Mouse (Mus musculus) ZHBTc4 (cell line): ENCODE results near the gene Ankrd13a.

Experiments used
- DNase-seq: peaks from one replicate; pipeline ENCODE4 v3.0.0-alpha.2; 2011; ENCODE audit warnings: low read depth, low spot score

The Ankrd13a gene

DNA sequence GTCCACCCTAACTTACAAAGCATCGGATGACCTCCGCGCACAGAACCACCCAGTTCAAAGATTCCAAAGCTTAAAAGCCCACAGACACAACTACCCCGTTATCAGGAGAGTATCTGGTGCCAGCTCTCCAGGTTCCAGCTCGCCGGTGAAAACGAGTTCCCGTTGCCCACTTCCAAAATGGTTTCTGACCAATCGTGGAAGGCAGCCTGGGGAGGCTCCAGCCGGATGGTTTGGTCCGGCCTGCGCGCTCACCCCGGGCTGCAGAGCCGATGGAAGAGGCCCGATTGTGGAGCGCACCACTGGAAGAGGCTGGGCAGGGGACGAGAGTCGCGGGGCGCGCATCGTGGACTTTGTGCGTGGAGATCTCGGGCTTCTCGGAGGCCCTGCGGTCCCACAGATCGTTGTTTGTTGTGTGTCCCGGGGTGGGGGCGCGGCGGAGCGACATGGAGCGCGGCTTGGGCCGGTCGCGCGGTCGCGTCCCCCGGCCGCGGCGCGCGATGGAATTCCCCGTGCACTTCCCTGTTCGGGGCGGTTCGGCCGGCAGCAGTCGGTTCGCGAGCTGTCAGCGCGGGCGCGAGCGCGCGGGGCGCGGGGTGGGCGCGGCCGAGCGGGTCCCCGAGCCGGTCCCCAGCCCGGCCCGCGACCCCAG is at the start of gene Ankrd13a:
Ankrd13a (plus strand) TSS at position 275 of the 649 bp plus-strand sequence.
- DNase-seq = peak; percentile 97

DNA sequence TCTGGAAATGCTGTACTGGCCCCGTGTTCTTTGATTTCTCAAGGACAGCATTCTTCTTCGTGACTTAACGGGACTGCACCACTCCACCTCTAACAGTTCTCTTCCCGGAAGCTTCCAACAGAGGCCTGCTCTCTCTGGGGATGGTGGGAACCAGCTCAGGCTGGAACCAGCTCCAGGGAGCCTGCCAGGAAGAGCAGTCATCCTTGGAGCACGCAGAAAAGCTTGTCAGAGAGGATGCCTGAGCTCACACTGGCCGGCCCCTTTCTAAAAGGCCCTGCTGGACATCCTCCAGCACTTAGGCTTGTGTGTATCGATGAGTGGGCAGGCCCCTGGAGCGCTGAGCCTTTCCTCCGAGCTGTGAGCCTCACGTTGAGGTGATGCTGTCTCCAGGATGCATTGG is 46.3 kb upstream of the Ankrd13a start:
- peak; percentile 69 for DNase-seq

DNA sequence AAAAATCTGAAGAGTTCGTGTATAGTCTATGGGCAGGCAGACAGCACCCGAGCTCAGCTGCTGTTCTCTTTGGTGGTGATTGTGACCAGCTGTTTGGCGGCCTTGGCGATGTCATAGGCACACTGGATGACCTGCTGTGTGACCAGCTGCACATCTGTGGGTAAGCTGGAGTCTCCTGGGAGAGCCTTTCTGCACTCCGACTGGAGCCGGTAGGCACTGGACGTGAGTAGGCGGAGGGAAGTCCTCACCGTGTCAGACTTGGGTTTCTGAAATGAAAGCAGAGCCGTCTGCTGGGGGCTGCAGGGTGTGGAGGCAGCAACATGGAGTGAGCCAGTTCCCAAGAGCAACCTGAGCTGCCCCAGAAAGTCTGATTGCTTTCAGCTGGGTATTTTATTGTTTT is 44.3 kb upstream of the Ankrd13a start:
- DNase-seq = no peak

DNA sequence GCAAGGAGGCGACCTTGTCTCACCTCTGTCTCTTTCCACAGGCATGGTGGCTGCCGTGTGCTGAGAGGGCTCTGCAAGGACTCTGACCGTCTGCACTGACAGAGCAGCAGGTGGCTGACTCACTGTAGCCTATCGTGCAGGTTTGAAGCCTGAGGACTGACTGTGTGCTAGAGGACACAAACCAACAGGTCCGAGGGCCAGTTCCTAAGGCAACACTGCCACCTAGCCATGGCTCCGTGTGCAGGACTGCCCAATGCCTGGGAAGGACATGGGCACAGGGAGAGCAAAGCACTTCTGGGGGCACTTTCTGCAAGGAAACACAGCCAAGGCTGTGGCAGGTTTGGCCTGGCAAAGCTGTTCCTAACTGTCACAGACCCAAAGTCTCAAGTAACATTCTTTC is 43.0 kb upstream of the Ankrd13a start:
- DNase-seq = no peak

DNA sequence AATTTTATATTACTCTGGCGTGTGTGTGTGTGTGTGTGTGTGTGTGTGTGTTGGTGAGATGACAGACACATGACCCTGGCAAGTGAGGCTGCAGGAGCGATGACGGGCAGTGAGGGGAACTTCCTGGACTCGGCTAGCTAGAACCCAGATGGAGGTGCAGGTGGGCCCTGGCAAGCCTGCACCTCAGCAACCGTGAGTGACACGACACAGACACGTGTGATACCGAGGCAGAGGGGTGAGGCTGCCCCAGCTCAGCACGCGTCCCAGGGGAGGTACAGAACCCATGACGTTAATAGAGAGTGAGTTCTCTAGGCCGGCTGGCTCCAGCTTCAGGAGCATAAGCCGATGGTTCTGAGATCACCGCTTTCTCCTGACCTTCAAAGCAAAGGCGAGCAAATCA is 42.5 kb upstream of the Ankrd13a start:
- no peak for DNase-seq

DNA sequence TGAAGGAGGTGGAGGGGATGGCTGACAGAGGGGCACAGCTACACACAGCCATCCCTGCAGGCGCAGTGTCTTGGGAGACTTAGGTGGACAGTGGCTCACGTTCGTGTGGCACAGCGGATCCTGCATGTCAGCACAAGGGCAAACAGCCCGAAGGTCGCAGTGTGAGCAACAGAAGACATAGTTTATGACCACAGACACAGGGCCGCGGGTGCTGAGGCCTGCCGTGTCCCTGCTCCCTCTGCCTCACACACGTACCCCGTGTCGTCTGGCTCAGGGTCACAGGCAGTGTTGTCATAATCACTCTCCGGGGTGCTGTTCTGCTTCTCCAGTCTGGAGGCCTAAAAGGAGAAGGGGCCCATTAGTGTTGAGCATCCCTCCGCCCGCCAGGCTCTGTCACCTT is 40.9 kb upstream of the Ankrd13a start:
- no peak for DNase-seq

DNA sequence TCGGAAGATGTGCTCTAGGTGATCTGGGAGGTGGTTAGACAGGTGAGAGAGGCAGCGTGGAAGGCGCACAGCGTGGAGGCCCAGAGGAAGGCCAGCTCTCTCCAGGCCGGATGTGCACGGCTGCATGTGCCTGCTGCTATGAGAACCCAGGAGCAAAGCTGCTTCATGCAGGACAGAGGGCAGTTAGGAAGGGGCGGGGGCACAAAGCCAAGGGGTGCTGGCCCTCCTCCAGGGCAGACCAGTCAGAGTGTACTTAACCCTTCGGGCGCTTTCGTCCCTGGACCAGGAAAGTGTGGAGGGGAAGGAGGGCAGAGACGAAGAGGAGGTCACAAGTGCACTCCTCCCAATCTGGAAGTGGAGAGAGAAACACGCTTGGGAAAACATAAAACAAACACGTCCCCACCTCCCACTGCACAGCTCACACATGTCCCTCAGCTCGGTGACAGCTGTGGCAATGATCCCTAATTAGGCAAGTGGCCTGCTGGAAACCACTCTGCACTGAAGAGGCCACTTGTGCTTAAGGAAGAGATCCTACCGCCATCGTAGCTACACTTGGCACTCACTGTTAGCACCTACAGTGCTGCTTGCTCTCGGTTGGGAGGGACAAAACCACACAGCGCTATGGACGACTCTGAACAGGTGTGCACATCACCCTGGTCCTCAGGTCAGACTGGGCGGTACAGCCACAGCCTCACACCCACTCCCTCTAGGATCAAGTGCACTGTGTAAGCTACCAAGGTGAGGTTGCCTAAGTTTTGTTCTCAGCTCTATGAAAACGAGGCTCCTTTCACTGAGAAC is 37.2 kb upstream of the Ankrd13a start:
- DNase-seq = no peak

DNA sequence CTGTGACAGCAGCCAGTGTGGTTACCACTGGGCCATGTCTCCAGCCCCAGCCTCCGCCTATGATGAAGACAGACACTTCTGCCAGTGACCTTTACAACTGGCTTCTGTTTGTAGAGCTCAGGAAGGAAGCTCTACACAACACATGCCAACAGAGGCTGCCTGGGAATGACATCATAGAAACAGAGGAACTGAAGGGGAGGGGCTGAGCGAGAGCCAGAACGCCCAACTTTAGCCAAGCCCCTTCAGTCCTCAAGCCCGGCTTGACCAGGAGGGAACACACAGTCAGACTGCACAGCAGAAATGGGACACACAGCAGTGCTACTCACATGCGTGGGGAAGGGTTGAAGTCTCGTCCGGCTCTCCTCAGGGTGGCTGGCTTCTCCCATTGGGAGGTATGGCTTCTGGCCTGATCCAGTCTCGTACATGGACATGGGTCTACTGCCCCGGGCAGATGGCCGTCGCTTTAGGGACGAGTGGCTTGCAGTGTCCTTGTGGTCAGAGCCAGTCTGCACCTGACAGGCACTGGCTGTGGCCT is 35.7 kb upstream of the Ankrd13a start:
- DNase-seq = no peak

DNA sequence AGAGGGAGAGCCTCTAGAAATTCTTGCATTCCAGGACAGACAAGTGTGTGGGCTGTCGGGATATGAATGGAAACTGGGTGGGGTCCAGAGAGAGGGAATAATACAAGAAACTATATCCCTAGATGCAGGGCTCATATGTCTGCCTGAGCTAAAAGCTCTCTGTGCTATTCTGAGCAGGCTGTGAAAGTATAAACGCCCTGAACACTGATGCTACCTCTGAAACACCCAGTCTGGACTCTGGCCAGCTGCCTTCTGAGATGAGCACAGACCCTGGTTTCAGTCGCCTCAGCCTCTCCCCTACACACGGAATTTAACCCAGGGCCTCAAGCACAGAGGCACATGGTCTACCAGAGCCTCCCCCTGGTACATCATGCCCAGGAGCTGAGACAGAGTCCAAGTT is 33.9 kb upstream of the Ankrd13a start:
- DNase-seq = no peak

DNA sequence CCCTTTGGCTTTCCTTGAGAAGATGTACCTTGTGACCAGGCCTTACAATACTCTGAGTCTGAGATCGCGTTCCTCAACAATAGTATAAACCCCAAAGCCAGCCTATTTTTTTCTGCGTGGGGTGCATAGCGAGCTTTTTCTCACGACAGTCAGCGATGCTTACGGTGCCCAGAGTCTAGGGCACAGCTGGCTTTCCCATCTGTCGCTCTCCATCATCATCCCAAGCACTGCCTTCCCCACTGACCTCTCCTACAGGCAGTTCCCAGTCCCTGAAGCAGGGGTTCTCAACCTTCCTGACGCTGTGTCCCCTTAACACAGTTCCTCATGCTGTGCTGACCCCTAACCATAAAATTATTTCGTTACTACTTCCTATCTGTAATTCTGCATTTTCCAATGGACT is 31.9 kb upstream of the Ankrd13a start:
- no peak for DNase-seq

DNA sequence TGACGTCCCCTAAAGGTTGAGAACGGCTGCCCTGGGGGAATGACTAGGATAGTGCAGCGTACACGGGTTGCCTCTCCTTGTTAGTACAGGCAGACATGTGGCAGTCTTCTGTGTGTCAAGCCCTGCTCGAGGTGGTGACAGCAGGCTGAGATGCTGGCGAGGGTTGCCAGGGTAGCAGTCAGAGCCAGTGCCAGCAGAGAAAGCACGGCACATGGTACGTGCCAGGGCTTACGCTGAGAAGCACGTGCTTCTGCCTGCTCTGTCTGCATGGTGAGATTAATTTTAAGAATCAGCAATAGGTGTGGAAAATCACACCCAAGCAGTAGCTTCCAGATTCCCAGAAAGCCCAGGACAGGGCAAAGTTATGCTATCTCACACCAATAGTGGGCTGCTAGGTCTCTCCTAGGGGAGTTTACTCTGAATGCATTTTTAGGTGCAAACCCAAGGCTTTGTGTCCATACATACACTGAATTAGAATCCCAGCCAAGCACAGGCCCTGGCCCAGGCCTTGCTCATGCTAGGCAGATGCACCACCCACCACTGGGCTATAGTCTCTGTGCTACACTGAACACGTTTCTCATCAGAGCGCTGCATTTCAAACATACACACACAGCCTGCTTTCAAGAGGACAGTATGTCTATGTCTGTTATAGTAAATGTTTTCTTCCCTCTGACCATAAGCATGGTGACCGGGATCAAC is 31.3 kb upstream of the Ankrd13a start:
- no peak for DNase-seq

DNA sequence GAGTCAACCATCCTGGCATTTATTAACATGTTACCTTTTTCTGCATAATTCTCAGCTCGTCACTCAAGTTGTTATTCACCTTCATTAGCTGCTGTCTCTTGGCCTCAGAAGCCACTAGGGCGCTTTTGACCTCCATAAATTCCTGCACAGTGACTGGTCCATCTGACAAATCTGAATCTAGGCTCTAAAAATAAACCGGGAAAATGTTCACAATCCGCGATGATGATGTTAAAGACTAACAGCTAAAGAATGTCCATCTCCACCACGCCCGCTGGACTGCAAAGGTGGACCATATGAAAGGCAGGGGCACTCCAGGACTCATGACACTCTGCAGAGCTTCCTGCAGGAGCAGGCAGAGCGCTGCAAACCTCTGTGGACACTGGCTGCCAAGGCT is 30.8 kb upstream of the Ankrd13a start:
- DNase-seq = no peak

DNA sequence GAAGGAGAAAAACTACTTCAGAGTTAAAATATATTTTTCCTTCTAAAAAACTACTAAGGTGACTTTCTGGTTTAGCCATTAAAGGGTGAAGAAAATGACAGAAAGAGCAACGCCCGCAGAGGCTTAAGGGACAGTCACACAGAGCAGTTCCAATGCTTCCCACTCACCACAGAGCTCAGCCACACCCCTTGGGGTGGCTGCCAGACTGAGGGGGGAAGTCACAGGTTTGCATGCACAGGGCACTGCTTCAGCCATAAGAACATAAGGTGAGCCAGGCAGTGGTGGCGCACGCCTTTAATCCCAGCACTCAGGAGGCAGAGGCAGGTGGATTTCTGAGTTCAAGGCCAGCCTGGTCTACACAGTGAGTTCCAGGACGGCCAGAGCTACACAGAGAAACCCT is 28.9 kb upstream of the Ankrd13a start:
- no peak for DNase-seq

DNA sequence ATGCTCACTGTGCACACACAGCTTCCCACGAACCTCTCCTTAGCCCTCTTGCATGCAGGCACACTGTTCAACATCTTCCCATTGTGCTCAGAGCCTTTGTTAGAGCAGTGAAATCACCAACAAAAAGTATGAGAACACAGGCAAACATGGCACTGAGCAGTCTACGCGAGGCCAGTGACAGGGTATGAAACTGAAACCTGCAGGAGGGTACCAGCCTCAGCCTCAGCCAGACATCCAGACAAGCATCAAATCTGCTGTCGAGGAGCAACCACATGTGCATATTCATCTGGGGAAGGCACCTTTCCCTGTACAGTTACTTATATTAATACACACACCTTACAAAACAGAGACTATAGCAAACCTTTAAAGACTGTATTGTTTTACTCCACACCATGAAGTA is 27.6 kb upstream of the Ankrd13a start:
- DNase-seq = no peak

DNA sequence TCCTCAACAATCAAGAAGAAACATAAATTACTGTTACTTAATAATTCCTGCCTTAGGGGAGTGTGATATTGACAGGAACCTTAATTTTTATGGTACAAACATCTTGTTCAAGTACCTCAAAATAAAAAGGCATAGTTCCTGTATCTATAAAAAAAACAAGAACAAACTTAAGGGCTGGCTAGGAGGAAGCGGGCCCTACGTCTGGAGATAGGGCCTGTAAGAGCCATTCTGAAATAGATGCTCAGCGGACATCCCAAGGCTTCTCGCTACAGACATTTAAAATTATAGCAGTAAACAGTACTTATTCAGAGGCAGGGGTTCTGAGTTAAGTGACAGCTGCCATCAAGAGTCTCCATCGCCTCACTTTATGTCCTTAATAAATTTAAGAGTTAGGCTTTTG is 27.0 kb upstream of the Ankrd13a start:
- DNase-seq = no peak

DNA sequence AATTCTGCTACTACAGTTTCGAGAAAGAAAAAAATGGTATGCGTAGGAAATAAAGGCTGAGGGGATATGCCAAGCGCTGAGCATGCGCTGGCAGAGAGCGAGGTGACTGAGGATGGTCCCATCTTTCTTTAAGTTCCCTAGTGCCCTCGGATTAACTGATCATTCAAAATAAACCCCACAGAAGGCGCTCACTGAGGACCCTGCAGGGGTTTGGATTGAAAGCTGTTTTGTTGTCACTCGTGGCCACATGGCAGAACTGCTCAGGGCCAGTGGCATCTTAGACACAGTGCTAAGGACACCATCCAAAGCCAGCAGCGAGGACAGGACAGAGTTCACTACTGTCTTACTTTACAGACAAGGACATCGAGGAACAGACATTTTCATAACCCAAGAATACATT is 24.2 kb upstream of the Ankrd13a start:
- no peak for DNase-seq

DNA sequence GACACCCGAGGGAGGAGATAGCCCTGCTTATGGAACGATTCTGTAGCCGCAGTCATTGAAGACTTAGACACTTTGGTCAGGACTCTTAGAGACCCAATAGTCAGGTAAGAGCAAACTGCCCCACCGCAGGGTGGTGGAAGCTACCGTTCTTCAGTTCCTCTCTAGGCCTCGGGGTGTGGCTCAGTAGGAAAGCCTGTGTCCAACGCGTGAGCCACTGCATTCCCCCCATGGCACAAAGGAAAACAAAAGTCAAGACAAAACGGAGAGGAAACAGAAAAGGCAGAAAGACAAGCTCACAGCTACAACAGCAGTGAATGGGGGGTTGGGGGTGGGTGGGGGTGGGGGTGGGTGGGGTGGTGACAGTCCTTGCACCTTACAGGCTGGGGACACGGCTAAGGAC is 22.1 kb upstream of the Ankrd13a start:
- peak; percentile 51 for DNase-seq

DNA sequence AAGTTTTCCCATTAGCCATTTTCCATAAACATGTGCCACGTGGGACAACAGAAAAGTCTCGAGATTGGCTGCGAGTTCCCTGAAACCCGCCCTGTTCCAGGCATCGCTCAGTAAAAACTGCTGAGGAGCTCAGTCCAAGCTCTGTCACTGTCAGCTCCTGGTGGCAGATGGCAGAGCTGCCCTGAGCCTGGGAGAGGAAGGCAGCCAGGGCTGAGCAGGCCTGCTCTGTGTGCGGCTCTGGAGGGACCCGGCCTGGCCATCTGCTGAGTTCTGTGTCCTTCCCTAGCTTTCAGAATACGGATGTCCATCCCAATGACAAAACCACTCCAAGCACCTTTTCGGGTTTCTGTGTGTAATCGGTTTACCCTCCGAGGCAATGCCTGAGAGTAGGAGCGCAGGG is 21.1 kb upstream of the Ankrd13a start:
- DNase-seq = no peak

DNA sequence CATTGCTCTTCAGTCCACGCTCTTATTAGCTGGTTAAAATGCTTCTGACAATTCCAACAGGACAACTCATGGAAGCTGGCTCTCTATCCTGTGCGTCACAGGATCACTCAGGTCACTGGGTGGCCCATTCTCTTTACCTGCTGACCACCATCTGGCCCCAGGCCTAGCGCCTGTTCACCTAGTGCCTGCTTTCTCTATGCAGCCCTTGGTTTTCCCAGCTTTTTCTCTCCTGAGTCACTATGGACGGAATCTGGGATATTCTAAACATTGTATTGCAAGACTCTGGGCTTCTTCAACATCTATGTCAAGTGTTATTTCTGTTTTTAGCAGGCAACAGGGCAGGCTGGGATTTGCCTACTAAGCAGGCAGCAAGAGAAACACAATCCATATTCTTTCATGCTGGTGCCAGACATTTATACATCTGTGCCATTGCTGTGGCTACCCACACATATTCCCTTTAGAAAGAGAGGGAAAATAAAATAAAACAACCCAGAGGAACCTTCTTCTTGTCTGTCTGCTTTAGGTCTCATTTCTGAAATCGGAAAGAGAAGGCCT is 14.9 kb upstream of the Ankrd13a start:
- DNase-seq = no peak

DNA sequence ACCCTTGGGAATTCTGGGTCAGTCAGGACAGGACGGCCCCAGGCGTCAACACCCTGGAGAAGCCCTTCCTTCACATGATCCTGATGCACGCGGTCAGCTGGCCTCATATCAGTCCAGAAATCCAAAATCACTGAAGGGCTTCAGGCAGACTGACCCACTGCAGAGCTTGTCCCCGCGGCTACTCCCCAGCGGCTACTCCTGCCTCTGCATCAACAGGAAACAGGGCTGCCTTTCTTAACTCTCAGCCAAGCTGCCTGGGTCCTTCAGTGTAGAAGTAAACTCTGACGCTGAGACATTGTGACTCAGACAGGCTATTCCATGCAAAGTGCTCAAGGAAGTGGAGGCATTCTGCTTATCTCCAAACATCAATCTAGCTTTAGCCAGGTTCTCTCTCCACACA is 12.5 kb upstream of the Ankrd13a start:
- no peak for DNase-seq

DNA sequence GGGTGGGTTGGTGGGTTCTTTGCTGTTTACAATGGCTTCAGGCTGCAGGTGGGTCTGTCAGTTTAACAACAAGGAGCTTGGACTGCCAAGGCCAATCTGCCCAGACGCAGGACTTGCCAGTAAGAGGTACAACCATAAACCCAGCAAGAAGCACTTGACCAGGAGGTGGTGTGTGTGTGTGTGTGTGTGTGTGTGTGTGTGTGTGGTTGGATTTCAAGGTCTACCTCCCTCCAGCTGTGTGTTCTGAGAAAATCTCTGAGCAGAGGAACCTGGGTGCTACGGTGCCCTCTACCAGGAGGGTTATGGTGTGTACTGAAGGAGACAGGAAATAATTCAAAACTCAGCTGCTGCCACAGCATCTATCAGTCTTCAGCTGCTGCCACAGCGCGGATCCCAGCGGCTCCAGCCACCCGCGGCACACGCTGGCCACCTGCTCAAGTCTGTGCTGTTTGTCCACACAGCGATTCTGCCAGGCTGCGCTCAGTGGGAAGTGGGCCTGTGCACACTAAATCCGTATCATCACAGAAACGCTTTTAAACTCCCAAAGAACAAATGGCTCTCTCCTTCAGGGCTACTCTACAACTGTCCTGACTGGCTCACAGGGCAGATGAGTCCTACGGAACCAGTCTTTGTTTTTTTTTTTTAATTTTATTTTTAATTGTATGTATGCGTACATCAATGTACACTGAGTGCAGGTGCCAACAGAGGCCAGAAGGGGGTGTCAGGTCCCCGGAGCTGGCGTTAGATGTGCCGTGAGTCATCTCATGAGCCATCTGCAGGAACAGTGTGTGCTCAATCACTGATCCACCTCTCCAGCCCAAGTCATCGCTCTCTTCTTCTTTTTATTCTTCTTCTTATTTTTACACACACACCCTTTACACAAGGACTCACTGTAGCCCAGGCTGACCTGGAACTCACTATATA is 9.4 kb upstream of the Ankrd13a start:
- DNase-seq = peak; percentile 76
